Mouse (Mus musculus) liver, embryonic 14.5 days (tissue): ENCODE measurements around the gene Zfp750.

ENCODE experiments used
- CTCF ChIP-seq: IDR thresholded peaks from 2 replicates; pipeline ENCODE4 v1.5.1; 2016; ENCODE audit warnings: antibody characterized with exemption, low read depth, control low read depth
- EP300 ChIP-seq: IDR thresholded peaks from 2 replicates; pipeline ENCODE4 v1.6.1; 2016; ENCODE audit warnings: antibody characterized with exemption, low read depth

- TF ChIP-seq CTCF (no peak), EP300 (no peak)
Observed at GRCm38 (mm10) chr11:121536528-121536927, 17.4 kb upstream of the Zfp750 start.
